Mouse (Mus musculus): ENCODE data around the gene Wfdc8. TPM values are rescaled to one million over a fixed set of nuclear protein-coding genes. Genes with fewer than 3 reads are reported as not detected.

Gene Wfdc8
- polyA plus RNA-seq (2015; fragmentation: Nextera tagmentation; extraction: Ambion mirVana): not detected in 2 replicates

GRCm38 (mm10) chr2:164613471-164613870 is at the start of gene Wfdc8, which contains the start of gene Wfdc6b:
Gene Wfdc8, minus strand, starts transcription at chr2:164613626.
Gene Wfdc6b, plus strand, starts transcription at chr2:164613522.

GRCm38 (mm10) chr2:164656483-164656882 is 43.1 kb upstream of the Wfdc8 start, which contains the start of gene Wfdc9:
Gene Wfdc9, minus strand, starts transcription at chr2:164656583.

GRCm38 (mm10) chr2:164655858-164656257 is 42.4 kb upstream of the Wfdc8 start, which contains the start of gene Wfdc10:
Gene Wfdc10, plus strand, starts transcription at chr2:164656046.

GRCm38 (mm10) chr2:164638696-164639095 is 25.3 kb upstream of the Wfdc8 start, which contains the start of gene Wfdc16:
Gene Wfdc16, minus strand, starts transcription at chr2:164638796.

GRCm38 (mm10) chr2:164593494-164593893 is 19.9 kb downstream of the Wfdc8 start, which contains the start of gene Eppin:
Gene Eppin, minus strand, starts transcription at chr2:164593594.

GRCm38 (mm10) chr2:164585025-164585725 is 28.3 kb downstream of the Wfdc8 start, which contains the start of gene Wfdc6a:
Gene Wfdc6a, minus strand, starts transcription at chr2:164585447.

GRCm38 (mm10) chr2:164573359-164573758 is 40.1 kb downstream of the Wfdc8 start, which contains the start of gene Spint3:
Gene Spint3, minus strand, starts transcription at chr2:164573459.

GRCm38 (mm10) chr2:164562391-164563188 is 50.8 kb downstream of the Wfdc8 start, which contains the start of gene Wfdc2:
Gene Wfdc2, plus strand, starts transcription at chr2:164562413.

Other genes starting within 250 kb of the Wfdc8 start
- 15.5 and 29.0 TPM in 2 replicates for gene Slpi, start 224.5 kb downstream of the Wfdc8 start, polyA plus RNA-seq (2015; fragmentation: Nextera tagmentation; extraction: Ambion mirVana)
- 0.08 and 0.10 TPM in 2 replicates for gene Rbpjl, start 210.5 kb downstream of the Wfdc8 start, polyA plus RNA-seq (2015; fragmentation: Nextera tagmentation; extraction: Ambion mirVana)
- 1.9 and 2.2 TPM in 2 replicates for gene Matn4, start 208.5 kb downstream of the Wfdc8 start, polyA plus RNA-seq (2015; fragmentation: Nextera tagmentation; extraction: Ambion mirVana)
- 201 and 220 TPM in 2 replicates for gene Sdc4, start 169.7 kb downstream of the Wfdc8 start, polyA plus RNA-seq (2015; fragmentation: Nextera tagmentation; extraction: Ambion mirVana)
- gene Sys1, start 156.7 kb downstream of the Wfdc8 start, polyA plus RNA-seq (2015; fragmentation: Nextera tagmentation; extraction: Ambion mirVana): 58.1 and 67.9 TPM in 2 replicates
- 31.1 and 41.5 TPM in 2 replicates for gene Gm20458, start 152.7 kb downstream of the Wfdc8 start, polyA plus RNA-seq (2015; fragmentation: Nextera tagmentation; extraction: Ambion mirVana)
- gene Trp53tg5, start 139.9 kb downstream of the Wfdc8 start, polyA plus RNA-seq (2015; fragmentation: Nextera tagmentation; extraction: Ambion mirVana): not detected in 2 replicates
- gene Dbndd2, start 127.5 kb downstream of the Wfdc8 start, polyA plus RNA-seq (2015; fragmentation: Nextera tagmentation; extraction: Ambion mirVana): 135 and 147 TPM in 2 replicates
- 53.3 and 56.6 TPM in 2 replicates for gene Pigt, start 116.1 kb downstream of the Wfdc8 start, polyA plus RNA-seq (2015; fragmentation: Nextera tagmentation; extraction: Ambion mirVana)
- 273 and 294 TPM in 2 replicates for gene Wfdc2, start 51.2 kb downstream of the Wfdc8 start, polyA plus RNA-seq (2015; fragmentation: Nextera tagmentation; extraction: Ambion mirVana)
- 1.4 and 1.5 TPM in 2 replicates for gene Spint3, start 40.2 kb downstream of the Wfdc8 start, polyA plus RNA-seq (2015; fragmentation: Nextera tagmentation; extraction: Ambion mirVana)
- gene Wfdc6a, start 28.2 kb downstream of the Wfdc8 start, polyA plus RNA-seq (2015; fragmentation: Nextera tagmentation; extraction: Ambion mirVana): 1.3 and 1.4 TPM in 2 replicates
- gene Eppin, start 20.0 kb downstream of the Wfdc8 start, polyA plus RNA-seq (2015; fragmentation: Nextera tagmentation; extraction: Ambion mirVana): not detected in 2 replicates
- not detected in 2 replicates for gene Wfdc6b, start 104 bp downstream of the Wfdc8 start, polyA plus RNA-seq (2015; fragmentation: Nextera tagmentation; extraction: Ambion mirVana)
- gene Wfdc16, start 25.2 kb upstream of the Wfdc8 start, polyA plus RNA-seq (2015; fragmentation: Nextera tagmentation; extraction: Ambion mirVana): not detected in 2 replicates
- 3.2 and 5.3 TPM in 2 replicates for gene Wfdc10, start 42.4 kb upstream of the Wfdc8 start, polyA plus RNA-seq (2015; fragmentation: Nextera tagmentation; extraction: Ambion mirVana)
- gene Wfdc9, start 43.0 kb upstream of the Wfdc8 start, polyA plus RNA-seq (2015; fragmentation: Nextera tagmentation; extraction: Ambion mirVana): not detected in 2 replicates
- not detected in 2 replicates for gene Wfdc11, start 60.5 kb upstream of the Wfdc8 start, polyA plus RNA-seq (2015; fragmentation: Nextera tagmentation; extraction: Ambion mirVana)
- 2.9 and 4.6 TPM in 2 replicates for gene Wfdc13, start 71.5 kb upstream of the Wfdc8 start, polyA plus RNA-seq (2015; fragmentation: Nextera tagmentation; extraction: Ambion mirVana)
- gene Spint4, start 84.9 kb upstream of the Wfdc8 start, polyA plus RNA-seq (2015; fragmentation: Nextera tagmentation; extraction: Ambion mirVana): not detected in 2 replicates
- gene Spint5, start 101.7 kb upstream of the Wfdc8 start, polyA plus RNA-seq (2015; fragmentation: Nextera tagmentation; extraction: Ambion mirVana): not detected in 2 replicates
- 1.6 and 1.7 TPM in 2 replicates for gene Wfdc3, start 132.3 kb upstream of the Wfdc8 start, polyA plus RNA-seq (2015; fragmentation: Nextera tagmentation; extraction: Ambion mirVana)
- 38.2 and 48.9 TPM in 2 replicates for gene Dnttip1, start 132.4 kb upstream of the Wfdc8 start, polyA plus RNA-seq (2015; fragmentation: Nextera tagmentation; extraction: Ambion mirVana)
- 75.7 and 102 TPM in 2 replicates for gene Ube2c, start 156.3 kb upstream of the Wfdc8 start, polyA plus RNA-seq (2015; fragmentation: Nextera tagmentation; extraction: Ambion mirVana)
- 383 and 450 TPM in 2 replicates for gene Tnnc2, start 166.3 kb upstream of the Wfdc8 start, polyA plus RNA-seq (2015; fragmentation: Nextera tagmentation; extraction: Ambion mirVana)
- gene Snx21, start 172.2 kb upstream of the Wfdc8 start, polyA plus RNA-seq (2015; fragmentation: Nextera tagmentation; extraction: Ambion mirVana): 26.2 and 28.0 TPM in 2 replicates
- 16.3 and 19.9 TPM in 2 replicates for gene Acot8, start 191.3 kb upstream of the Wfdc8 start, polyA plus RNA-seq (2015; fragmentation: Nextera tagmentation; extraction: Ambion mirVana)
- 5.0 and 5.7 TPM in 2 replicates for gene Zswim3, start 191.5 kb upstream of the Wfdc8 start, polyA plus RNA-seq (2015; fragmentation: Nextera tagmentation; extraction: Ambion mirVana)
- 11.9 and 12.0 TPM in 2 replicates for gene Zswim1, start 209.1 kb upstream of the Wfdc8 start, polyA plus RNA-seq (2015; fragmentation: Nextera tagmentation; extraction: Ambion mirVana)
- gene Spata25, start 214.9 kb upstream of the Wfdc8 start, polyA plus RNA-seq (2015; fragmentation: Nextera tagmentation; extraction: Ambion mirVana): 0.36 TPM in 1 of 2 replicates, not detected in the other
- 109 and 133 TPM in 2 replicates for gene Ctsa, start 219.2 kb upstream of the Wfdc8 start, polyA plus RNA-seq (2015; fragmentation: Nextera tagmentation; extraction: Ambion mirVana)
- gene Neurl2, start 219.8 kb upstream of the Wfdc8 start, polyA plus RNA-seq (2015; fragmentation: Nextera tagmentation; extraction: Ambion mirVana): 14.3 and 16.1 TPM in 2 replicates
- gene Pltp, start 244.1 kb upstream of the Wfdc8 start, polyA plus RNA-seq (2015; fragmentation: Nextera tagmentation; extraction: Ambion mirVana): 69.8 and 90.6 TPM in 2 replicates

Data from urinary bladder, postnatal 0 days (tissue).